Mouse (Mus musculus) intestine, embryonic 15.5 days (tissue): ENCODE data around the gene Olfr1177-ps. TPM values are rescaled to one million over a fixed set of nuclear protein-coding genes. Genes with fewer than 3 reads are reported as not detected.

Experiments
- ATAC-seq: fragments of 200-750 bp; cut with Nextera tagmentation; 2 replicates; pipeline ENCODE4 v1.8.0; 2017; ENCODE audit warnings: moderate TSS enrichment, moderate library complexity
- H3K27ac ChIP-seq: fragments of 300-500 bp; sonication (generic); 2 replicates; pipeline ENCODE4 v1.5.1; 2015; ENCODE audit warnings: mild to moderate bottlenecking, inconsistent platforms
- H3K27me3 ChIP-seq: fragments of 300-500 bp; sonication (generic); replicated peaks from 2 replicates; pipeline ENCODE4 v1.6.1; 2015; ENCODE audit warnings: inconsistent platforms
- H3K36me3 ChIP-seq: fragments of 300-500 bp; sonication (generic); 2 replicates; pipeline ENCODE4 v1.6.1; 2015; ENCODE audit warnings: inconsistent platforms
- H3K4me1 ChIP-seq: fragments of 300-500 bp; sonication (generic); replicated peaks from 2 replicates; pipeline ENCODE4 v1.6.1; 2015; ENCODE audit warnings: inconsistent platforms
- H3K4me2 ChIP-seq: fragments of 300-500 bp; sonication (generic); replicated peaks from 2 replicates; pipeline ENCODE4 v1.6.1; 2015; ENCODE audit warnings: mild to moderate bottlenecking, inconsistent platforms
- H3K4me3 ChIP-seq: fragments of 300-500 bp; sonication (generic); replicated peaks from 2 replicates; pipeline ENCODE4 v1.5.1; 2015; ENCODE audit warnings: inconsistent platforms
- H3K9ac ChIP-seq: fragments of 300-500 bp; sonication (generic); 2 replicates; pipeline ENCODE4 v1.6.1; 2015; ENCODE audit warnings: inconsistent platforms
- H3K9me3 ChIP-seq: fragments of 300-500 bp; sonication (generic); 2 replicates; pipeline ENCODE4 v1.6.1; 2016; ENCODE audit warnings: inconsistent platforms
- WGBS: fragments of 180-500 bp; shearing (Covaris S2); methylation state at CpG from one replicate; pipeline ENCODE4 v1.1.7; 2015; 5-methylcytosine and 5-hydroxymethylcytosine counted together
- polyA plus RNA-seq: library from polyadenylated mRNA; unstranded; fragments of >200 nt; fragmentation: Nextera tagmentation; extraction: Ambion mirVana; gene quantifications from 2 replicates; pipeline ENCODE4 v1.2.1, GENCODE M21; 2015

The Olfr1177-ps gene
- not detected in 2 replicates for polyA plus RNA-seq

GRCm38 (mm10) chr2:88346392-88346791 is at the start of gene Olfr1177-ps:
TSS of gene Olfr1177-ps (minus strand) at chr2:88346492.
- no peak within 1 kb of the TSS for H3K4me2 ChIP-seq
- no peaks in the 10 kb centered on the region for H3K36me3 ChIP-seq
- no peaks in the 10 kb centered on the region for H3K4me1 ChIP-seq
- no peak for ATAC-seq
- H3K9me3 ChIP-seq = no peaks in the 10 kb centered on the region
- H3K4me3 ChIP-seq = no peak within 1 kb of the TSS
- no peaks in the 10 kb centered on the region for H3K27me3 ChIP-seq
- no peak within 1 kb of the TSS for H3K27ac ChIP-seq
- H3K9ac ChIP-seq = no peak within 1 kb of the TSS
- WGBS = 79% methylated on average over 1 of the region's 1 CpGs

- ATAC-seq = no peak
- 85% methylated on average over 1 of the region's 1 CpGs for WGBS
These were observed 40.5 kb upstream of the Olfr1177-ps start, which contains the start of gene Olfr1178 for GRCm38 (mm10) chr2:88386762-88387161. TSS of gene Olfr1178 (plus strand) at chr2:88387062.

GRCm38 (mm10) chr2:88356304-88356703 is 10.0 kb upstream of the Olfr1177-ps start:
- Histone ChIP-seq H3K4me2 (no peak overlapping the region), H3K27me3 (no peaks in the 10 kb centered on the region), H3K27ac (no peak overlapping the region), H3K9ac (no peak overlapping the region), H3K9me3 (no peaks in the 10 kb centered on the region), H3K4me3 (no peak overlapping the region), H3K4me1 (no peaks in the 10 kb centered on the region), H3K36me3 (no peaks in the 10 kb centered on the region)
- 1% methylated on average over 2 of the region's 2 CpGs for WGBS
- ATAC-seq = no peak

More at GRCm38 (mm10) chr2:88386762-88387161, 40.5 kb upstream of the Olfr1177-ps start, which contains the start of gene Olfr1178:
- no peak within 1 kb of the TSS for H3K27ac ChIP-seq
- no peaks in the 10 kb centered on the region for H3K4me1 ChIP-seq
- H3K9ac ChIP-seq = no peak within 1 kb of the TSS
- H3K9me3 ChIP-seq = no peaks in the 10 kb centered on the region
- H3K4me3 ChIP-seq = no peak within 1 kb of the TSS
- H3K36me3 ChIP-seq = no peaks in the 10 kb centered on the region
- no peak within 1 kb of the TSS for H3K4me2 ChIP-seq
- H3K27me3 ChIP-seq = no peaks in the 10 kb centered on the region

DNA sequence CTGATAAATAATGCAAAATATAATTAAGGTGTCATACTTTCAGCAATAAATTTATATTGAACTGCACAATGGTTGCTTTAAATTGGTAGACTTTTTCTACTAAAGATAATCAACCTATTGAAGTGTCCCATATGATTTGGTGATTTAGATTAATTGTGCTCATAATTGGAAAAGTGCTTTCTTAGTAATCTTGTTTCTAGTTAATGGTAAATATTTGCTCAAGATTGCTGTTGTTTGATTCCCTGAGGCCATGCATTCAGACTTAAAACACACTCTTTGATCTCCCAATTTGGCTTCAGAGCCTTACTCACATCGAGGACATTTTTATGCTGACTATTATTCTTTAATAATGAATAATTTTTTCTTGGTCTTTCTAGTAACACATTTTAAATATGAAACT is 9.9 kb downstream of the Olfr1177-ps start, which contains the start of gene Olfr1176:
Olfr1176 (plus strand) TSS at position 301 of the 400 bp plus-strand sequence.
- no peak for ATAC-seq
- Histone ChIP-seq H3K27ac (no peak within 1 kb of the TSS), H3K27me3 (no peaks in the 10 kb centered on the region), H3K9ac (no peak within 1 kb of the TSS), H3K4me1 (no peaks in the 10 kb centered on the region), H3K4me3 (no peak within 1 kb of the TSS), H3K9me3 (no peaks in the 10 kb centered on the region), H3K4me2 (no peak within 1 kb of the TSS), H3K36me3 (no peaks in the 10 kb centered on the region)
- WGBS = 61% methylated on average over 1 of the region's 1 CpGs

- no peak within 1 kb of the TSS for H3K9ac ChIP-seq
- no peaks in the 10 kb centered on the region for H3K27me3 ChIP-seq
- ATAC-seq = no peak
- no peak within 1 kb of the TSS for H3K4me3 ChIP-seq
- H3K36me3 ChIP-seq = no peaks in the 10 kb centered on the region
- WGBS = 83% methylated on average over 2 of the region's 2 CpGs
- no peaks in the 10 kb centered on the region for H3K9me3 ChIP-seq
- no peak within 1 kb of the TSS for H3K27ac ChIP-seq
- no peaks in the 10 kb centered on the region for H3K4me1 ChIP-seq
- no peak within 1 kb of the TSS for H3K4me2 ChIP-seq
These were observed 19.2 kb downstream of the Olfr1177-ps start, which contains the start of gene Olfr1175-ps for GRCm38 (mm10) chr2:88327115-88327514. TSS of gene Olfr1175-ps (minus strand) at chr2:88327215.

DNA sequence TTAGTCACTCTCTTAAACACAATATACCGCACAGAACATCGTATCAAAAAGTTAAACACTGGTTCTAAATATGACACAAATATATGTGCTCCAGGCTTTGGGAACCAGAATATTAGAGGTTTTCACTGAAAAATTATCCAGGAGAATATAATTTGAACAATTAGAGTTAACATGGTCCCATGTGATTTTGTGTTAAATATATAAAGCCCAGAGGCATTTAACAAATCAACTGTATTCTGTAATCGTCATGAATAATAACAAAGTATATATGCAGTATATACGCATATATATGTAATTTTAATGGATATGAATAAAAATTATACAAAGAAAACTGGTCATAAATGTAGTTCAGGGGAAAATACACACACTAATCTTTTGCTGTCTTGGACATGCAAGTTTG is 31.3 kb downstream of the Olfr1177-ps start, which contains the start of gene Olfr1174-ps:
Olfr1174-ps (minus strand) TSS at position 101 of the 400 bp plus-strand sequence.
- no peaks in the 10 kb centered on the region for H3K4me1 ChIP-seq
- ATAC-seq = no peak
- H3K4me3 ChIP-seq = no peak within 1 kb of the TSS
- no peak within 1 kb of the TSS for H3K9ac ChIP-seq
- no peaks in the 10 kb centered on the region for H3K27me3 ChIP-seq
- H3K4me2 ChIP-seq = no peak within 1 kb of the TSS
- H3K27ac ChIP-seq = no peak within 1 kb of the TSS
- WGBS = 88% methylated on average over 4 of the region's 4 CpGs
- H3K36me3 ChIP-seq = no peaks in the 10 kb centered on the region
- H3K9me3 ChIP-seq = no peaks in the 10 kb centered on the region

Other genes with a start within 250 kb of the Olfr1177-ps start
- not detected in 2 replicates for gene Olfr1166, start 218.2 kb downstream of the Olfr1177-ps start, polyA plus RNA-seq
- not detected in 2 replicates for gene Olfr1167, start 191.3 kb downstream of the Olfr1177-ps start, polyA plus RNA-seq
- not detected in 2 replicates for gene Olfr1168, start 164.6 kb downstream of the Olfr1177-ps start, polyA plus RNA-seq
- gene Olfr1170, start 118.2 kb downstream of the Olfr1177-ps start, polyA plus RNA-seq = not detected in 2 replicates
- not detected in 2 replicates for gene Olfr1173, start 66.6 kb downstream of the Olfr1177-ps start, polyA plus RNA-seq
- gene Olfr1174-ps, start 31.4 kb downstream of the Olfr1177-ps start, polyA plus RNA-seq = not detected in 2 replicates
- not detected in 2 replicates for gene Olfr1175-ps, start 19.3 kb downstream of the Olfr1177-ps start, polyA plus RNA-seq
- gene Olfr1176, start 9.8 kb downstream of the Olfr1177-ps start, polyA plus RNA-seq = not detected in 2 replicates
- gene Olfr1178, start 40.6 kb upstream of the Olfr1177-ps start, polyA plus RNA-seq = not detected in 2 replicates
- gene Olfr1179, start 60.0 kb upstream of the Olfr1177-ps start, polyA plus RNA-seq = not detected in 2 replicates
- not detected in 2 replicates for gene Olfr1180, start 72.7 kb upstream of the Olfr1177-ps start, polyA plus RNA-seq
- gene Olfr1181, start 79.7 kb upstream of the Olfr1177-ps start, polyA plus RNA-seq = not detected in 2 replicates
- gene Gm13757, start 102.6 kb upstream of the Olfr1177-ps start, polyA plus RNA-seq = not detected in 2 replicates
- gene Olfr1183, start 108.4 kb upstream of the Olfr1177-ps start, polyA plus RNA-seq = not detected in 2 replicates
- not detected in 2 replicates for gene Olfr1184, start 137.1 kb upstream of the Olfr1177-ps start, polyA plus RNA-seq
- not detected in 2 replicates for gene Olfr1185-ps1, start 146.8 kb upstream of the Olfr1177-ps start, polyA plus RNA-seq
- gene Olfr1186, start 172.1 kb upstream of the Olfr1177-ps start, polyA plus RNA-seq = not detected in 2 replicates
- not detected in 2 replicates for gene Olfr1188, start 210.4 kb upstream of the Olfr1177-ps start, polyA plus RNA-seq
- gene Olfr1189, start 240.0 kb upstream of the Olfr1177-ps start, polyA plus RNA-seq = not detected in 2 replicates